Mouse (Mus musculus): ENCODE measurements around the gene Chrna7. TPM values are rescaled to one million over a fixed set of nuclear protein-coding genes. Genes with fewer than 3 reads are reported as not detected.

The Chrna7 gene
- polyA plus RNA-seq, 1 experiment, result 1.7 TPM

GRCm38 (mm10) chr7:63170063-63170787 lies 42.1 kb downstream of the Chrna7 start:
- no peak overlapping the region for H3K4me3 ChIP-seq (ENCODE audit: insufficient read depth, low read length)
- H3K27ac ChIP-seq (ENCODE audit: insufficient read depth, low read length), result no peak overlapping the region
- no peaks in the 10 kb centered on the region for H3K4me1 ChIP-seq (ENCODE audit: control insufficient read depth, insufficient read depth, low read length)
- TF ChIP-seq POLR2A (IDR thresholded peaks at IDR 0.05; ENCODE audit: low read depth, low read length), result no peak
- no peak for TF ChIP-seq CTCF (IDR thresholded peaks at IDR 0.05; ENCODE audit: borderline replicate concordance, insufficient read depth, low read length)

GRCm38 (mm10) chr7:63164617-63165016 lies 47.8 kb downstream of the Chrna7 start:
- TF ChIP-seq CTCF (IDR thresholded peaks at IDR 0.05; ENCODE audit: borderline replicate concordance, insufficient read depth, low read length) (no peak), POLR2A (IDR thresholded peaks at IDR 0.05; ENCODE audit: low read depth, low read length) (no peak)
- H3K4me1 ChIP-seq (ENCODE audit: control insufficient read depth, insufficient read depth, low read length), result no peaks in the 10 kb centered on the region
- H3K27ac ChIP-seq (ENCODE audit: insufficient read depth, low read length), result no peak overlapping the region
- no peak overlapping the region for H3K4me3 ChIP-seq (ENCODE audit: insufficient read depth, low read length)

DNA sequence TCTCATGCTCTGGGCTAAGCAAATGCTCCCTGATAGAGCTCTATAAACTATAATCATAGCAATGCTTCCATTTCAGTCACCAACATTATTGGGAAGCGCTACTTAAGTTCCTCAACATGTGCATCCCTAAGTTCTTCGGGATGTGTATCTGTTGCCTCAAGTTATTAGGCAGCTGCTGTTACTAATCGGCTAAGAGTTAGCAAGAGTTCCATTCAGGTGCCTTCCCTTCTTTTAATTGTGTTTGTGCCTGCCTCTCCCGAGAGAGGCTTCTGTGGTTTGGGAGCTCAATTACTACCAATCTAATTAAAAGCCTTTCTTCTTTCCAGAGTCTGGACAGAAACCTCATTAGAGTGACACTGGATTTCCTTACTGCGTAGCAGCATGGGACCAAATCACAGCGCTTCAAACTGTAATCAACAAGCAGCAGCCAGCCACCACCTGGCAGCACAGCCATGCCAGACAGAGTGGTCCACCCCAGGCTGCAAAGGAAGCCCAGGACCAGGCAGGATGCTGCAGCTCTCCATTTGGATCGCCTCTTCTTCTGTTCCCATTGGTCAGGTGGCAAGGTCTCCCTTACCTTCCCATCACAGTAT lies 50.0 kb downstream of the Chrna7 start:
- H3K4me3 ChIP-seq (ENCODE audit: insufficient read depth, low read length), result no peak overlapping the region
- no peak for TF ChIP-seq POLR2A (IDR thresholded peaks at IDR 0.05; ENCODE audit: low read depth, low read length)
- no peak for TF ChIP-seq CTCF (IDR thresholded peaks at IDR 0.05; ENCODE audit: borderline replicate concordance, insufficient read depth, low read length)
- no peak overlapping the region for H3K27ac ChIP-seq (ENCODE audit: insufficient read depth, low read length)
- H3K4me1 ChIP-seq (ENCODE audit: control insufficient read depth, insufficient read depth, low read length), result no peaks in the 10 kb centered on the region

- TF ChIP-seq CTCF (IDR thresholded peaks at IDR 0.05; ENCODE audit: borderline replicate concordance, insufficient read depth, low read length) (no peak), POLR2A (IDR thresholded peaks at IDR 0.05; ENCODE audit: low read depth, low read length) (no peak)
- Histone ChIP-seq H3K27ac (ENCODE audit: insufficient read depth, low read length) (no peak overlapping the region), H3K4me1 (ENCODE audit: control insufficient read depth, insufficient read depth, low read length) (no peaks in the 10 kb centered on the region), H3K4me3 (ENCODE audit: insufficient read depth, low read length) (no peak overlapping the region)
Observed at GRCm38 (mm10) chr7:63153239-63153638, 59.1 kb downstream of the Chrna7 start.

GRCm38 (mm10) chr7:63148740-63149139 lies 63.6 kb downstream of the Chrna7 start:
- TF ChIP-seq POLR2A (IDR thresholded peaks at IDR 0.05; ENCODE audit: low read depth, low read length) (no peak), CTCF (IDR thresholded peaks at IDR 0.05; ENCODE audit: borderline replicate concordance, insufficient read depth, low read length) (no peak)
- H3K4me1 ChIP-seq (ENCODE audit: control insufficient read depth, insufficient read depth, low read length), result no peaks in the 10 kb centered on the region
- H3K4me3 ChIP-seq (ENCODE audit: insufficient read depth, low read length), result no peak overlapping the region
- no peak overlapping the region for H3K27ac ChIP-seq (ENCODE audit: insufficient read depth, low read length)

DNA sequence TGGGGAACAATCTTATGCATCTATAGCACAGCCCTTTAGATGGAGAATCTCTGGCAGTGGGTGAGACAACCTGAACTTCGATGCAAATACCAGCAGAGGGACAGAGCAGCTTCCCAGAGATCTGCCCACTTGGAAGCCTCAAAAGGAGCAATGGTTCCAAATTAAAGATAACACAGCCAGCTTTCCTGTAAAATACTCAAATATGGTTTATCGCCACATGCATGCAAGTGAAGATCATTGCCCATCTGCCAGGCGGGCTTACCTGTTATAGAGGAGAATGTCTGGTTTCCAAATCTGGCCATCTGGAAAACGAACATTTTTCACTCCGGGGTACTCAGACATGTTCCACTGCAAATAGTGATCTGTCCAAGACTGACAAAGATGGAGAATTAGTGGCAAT lies 64.0 kb downstream of the Chrna7 start:
- Histone ChIP-seq H3K4me1 (ENCODE audit: control insufficient read depth, insufficient read depth, low read length) (no peaks in the 10 kb centered on the region), H3K4me3 (ENCODE audit: insufficient read depth, low read length) (no peak overlapping the region), H3K27ac (ENCODE audit: insufficient read depth, low read length) (no peak overlapping the region)
- TF ChIP-seq POLR2A (IDR thresholded peaks at IDR 0.05; ENCODE audit: low read depth, low read length), result no peak

DNA sequence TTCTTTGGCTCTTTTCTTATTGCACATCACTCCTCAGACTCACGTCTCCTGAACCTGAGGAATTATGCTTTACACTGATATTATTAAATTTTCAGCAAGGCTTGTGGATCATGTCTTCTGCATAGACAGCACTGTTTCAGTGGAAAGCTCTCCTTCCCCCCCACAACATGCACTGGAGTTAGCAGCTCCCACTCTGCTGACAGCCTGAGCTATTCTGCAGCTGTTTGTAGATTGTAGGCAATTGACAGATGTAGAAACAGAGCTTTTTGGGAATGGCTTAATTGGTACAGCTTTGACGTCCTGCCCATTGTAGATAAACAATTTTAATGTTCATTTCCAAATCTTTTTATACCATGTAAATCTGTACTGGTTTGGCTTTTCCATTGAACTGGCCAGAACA lies 89.8 kb downstream of the Chrna7 start:
- no peaks in the 10 kb centered on the region for H3K4me1 ChIP-seq (ENCODE audit: control insufficient read depth, insufficient read depth, low read length)
- H3K27ac ChIP-seq (ENCODE audit: insufficient read depth, low read length), result no peak overlapping the region
- TF ChIP-seq CTCF (IDR thresholded peaks at IDR 0.05; ENCODE audit: borderline replicate concordance, insufficient read depth, low read length) (no peak), POLR2A (IDR thresholded peaks at IDR 0.05; ENCODE audit: low read depth, low read length) (no peak)

GRCm38 (mm10) chr7:63113671-63114070 lies 98.7 kb downstream of the Chrna7 start:
- Histone ChIP-seq H3K4me3 (ENCODE audit: insufficient read depth, low read length) (no peak overlapping the region), H3K27ac (ENCODE audit: insufficient read depth, low read length) (no peak overlapping the region), H3K4me1 (ENCODE audit: control insufficient read depth, insufficient read depth, low read length) (no peaks in the 10 kb centered on the region)
- TF ChIP-seq POLR2A (IDR thresholded peaks at IDR 0.05; ENCODE audit: low read depth, low read length) (no peak), CTCF (IDR thresholded peaks at IDR 0.05; ENCODE audit: borderline replicate concordance, insufficient read depth, low read length) (no peak)

More for the DNA sequence above, 89.8 kb downstream of the Chrna7 start:
- H3K4me3 ChIP-seq (ENCODE audit: insufficient read depth, low read length), result no peak overlapping the region

DNA sequence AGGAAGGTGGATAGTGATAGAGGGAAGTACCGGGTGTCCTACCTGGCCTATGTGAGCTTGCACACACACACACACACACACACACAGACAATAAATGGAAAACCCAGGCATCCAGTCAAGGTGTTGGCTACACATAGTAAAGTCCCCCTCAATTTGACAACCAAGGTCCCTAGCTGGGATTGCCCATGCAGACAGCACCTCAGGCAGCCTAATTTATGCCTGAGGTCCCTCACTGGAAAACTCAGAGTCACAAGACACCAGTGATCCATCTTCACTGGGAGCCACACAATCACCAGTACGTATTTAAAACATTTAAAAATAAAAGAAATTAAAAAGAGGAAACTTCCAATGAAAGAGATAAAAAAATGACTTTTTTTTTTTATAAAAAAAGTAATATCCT lies 99.1 kb downstream of the Chrna7 start:
- H3K27ac ChIP-seq (ENCODE audit: insufficient read depth, low read length), result no peak overlapping the region
- no peaks in the 10 kb centered on the region for H3K4me1 ChIP-seq (ENCODE audit: control insufficient read depth, insufficient read depth, low read length)
- TF ChIP-seq CTCF (IDR thresholded peaks at IDR 0.05; ENCODE audit: borderline replicate concordance, insufficient read depth, low read length) (no peak), POLR2A (IDR thresholded peaks at IDR 0.05; ENCODE audit: low read depth, low read length) (no peak)
- no peak overlapping the region for H3K4me3 ChIP-seq (ENCODE audit: insufficient read depth, low read length)

DNA sequence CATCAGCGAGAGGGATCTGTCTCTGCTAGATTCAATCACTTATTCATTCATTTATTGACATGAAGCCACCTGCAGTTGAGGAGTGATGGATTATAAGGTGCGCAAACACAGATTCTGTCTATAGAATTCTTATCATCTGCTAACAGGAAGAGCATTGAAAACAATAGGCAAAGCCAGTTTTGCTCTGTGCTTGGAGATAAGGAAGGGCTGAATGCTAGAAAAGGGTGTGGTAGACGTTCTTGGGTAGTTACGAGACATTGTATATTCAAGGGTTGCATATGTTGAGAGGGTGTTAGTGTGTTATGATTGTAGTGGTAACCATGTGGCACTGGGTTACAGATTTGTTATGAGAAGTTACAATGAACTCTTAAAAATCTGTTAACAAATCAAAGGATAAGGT lies 103.0 kb downstream of the Chrna7 start:
- Histone ChIP-seq H3K27ac (ENCODE audit: insufficient read depth, low read length) (no peak overlapping the region), H3K4me1 (ENCODE audit: control insufficient read depth, insufficient read depth, low read length) (no peaks in the 10 kb centered on the region), H3K4me3 (ENCODE audit: insufficient read depth, low read length) (no peak overlapping the region)
- TF ChIP-seq CTCF (IDR thresholded peaks at IDR 0.05; ENCODE audit: borderline replicate concordance, insufficient read depth, low read length), result no peak
- no peak for TF ChIP-seq POLR2A (IDR thresholded peaks at IDR 0.05; ENCODE audit: low read depth, low read length)

Data from embryonic fibroblast, embryonic 13.5 days (primary cell).